Mouse (Mus musculus) embryonic facial prominence, embryonic 11.5 days (tissue): ENCODE data around the gene Selp. TPM values are rescaled to one million over a fixed set of nuclear protein-coding genes. Genes with fewer than 3 reads are reported as not detected.

Source experiments
- ATAC-seq: fragments of 200-750 bp; cut with Nextera tagmentation; replicated peaks from 2 replicates; pipeline ENCODE4 v1.8.0; 2017; ENCODE audit warnings: low read depth; ENCODE audit not compliant: insufficient number of reproducible peaks, low FRiP score, low TSS enrichment
- DNase-seq: peaks from one replicate; pipeline ENCODE4 v3.0.0-alpha.2; 2015; ENCODE audit warnings: low spot score
- H3K27ac ChIP-seq: fragments of 300-500 bp; sonication (generic); replicated peaks from 2 replicates; pipeline ENCODE4 v1.5.1; 2014; ENCODE audit warnings: mild to moderate bottlenecking, low read depth, low read length, control low read depth
- H3K27me3 ChIP-seq: fragments of 300-500 bp; sonication (generic); 2 replicates; pipeline ENCODE4 v1.6.1; 2014; ENCODE audit warnings: mild to moderate bottlenecking, low read length, moderate library complexity, mixed read lengths; ENCODE audit not compliant: control insufficient read depth, insufficient read depth
- H3K36me3 ChIP-seq: fragments of 300-500 bp; sonication (generic); replicated peaks from 2 replicates; pipeline ENCODE4 v1.6.1; 2014; ENCODE audit warnings: low read depth, mild to moderate bottlenecking, low read length, moderate library complexity, mixed read lengths; ENCODE audit not compliant: control insufficient read depth, insufficient read depth
- H3K4me1 ChIP-seq: fragments of 300-500 bp; sonication (generic); 2 replicates; pipeline ENCODE4 v1.6.1; 2014; ENCODE audit warnings: low read length, mixed read lengths; ENCODE audit not compliant: control insufficient read depth, insufficient read depth
- H3K4me2 ChIP-seq: fragments of 300-500 bp; sonication (generic); 2 replicates; pipeline ENCODE4 v1.6.1; 2014; ENCODE audit warnings: low read depth, mild to moderate bottlenecking, control low read depth, low read length, moderate library complexity
- H3K4me3 ChIP-seq: fragments of 300-500 bp; sonication (generic); 2 replicates; pipeline ENCODE4 v1.5.1; 2014; ENCODE audit warnings: low read depth, low read length, control low read depth
- H3K9ac ChIP-seq: fragments of 300-500 bp; sonication (generic); replicated peaks from 2 replicates; pipeline ENCODE4 v1.6.1; 2014; ENCODE audit warnings: mild to moderate bottlenecking, control low read depth, low read length
- H3K9me3 ChIP-seq: fragments of 300-500 bp; sonication (generic); replicated peaks from 2 replicates; pipeline ENCODE4 v1.6.1; 2016; ENCODE audit warnings: mild to moderate bottlenecking, low read length, inconsistent platforms, mixed read lengths; ENCODE audit not compliant: control insufficient read depth
- WGBS: fragments of 180-500 bp; shearing (Covaris S2); extraction: QIAGEN DNeasy Blood & Tissue Kit; methylation state at CpG from one replicate; pipeline ENCODE4 v1.1.7; 2014; 5-methylcytosine and 5-hydroxymethylcytosine counted together
- polyA plus RNA-seq: library from polyadenylated mRNA; unstranded; fragments of >200 nt; fragmentation: Nextera tagmentation; extraction: Ambion mirVana; gene quantifications from 2 replicates; pipeline ENCODE4 v1.2.1, GENCODE M21; 2014

Selp gene
- polyA plus RNA-seq, 1 experiment from 2014 or later = not detected

DNA sequence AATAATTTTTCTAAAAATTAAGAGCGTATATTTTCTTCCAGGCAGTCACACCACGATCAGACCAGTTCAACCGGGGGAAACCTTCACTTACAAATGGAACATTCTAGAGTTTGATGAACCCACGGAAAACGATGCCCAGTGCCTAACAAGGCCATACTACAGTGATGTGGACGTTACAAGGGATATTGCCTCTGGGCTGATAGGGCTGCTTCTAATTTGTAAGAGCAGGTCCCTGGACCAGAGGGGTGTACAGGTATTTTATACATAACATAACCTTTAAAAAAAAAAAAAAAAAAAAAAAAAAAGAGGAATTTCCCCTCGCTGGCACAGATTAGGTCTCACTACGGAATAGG, 69.8 kb downstream of the Selp start:
- no peaks in the 10 kb centered on the region for H3K4me1 ChIP-seq
- no peak overlapping the region for H3K9ac ChIP-seq
- DNase-seq (no peak), ATAC-seq (no peak)
- no peak overlapping the region for H3K4me3 ChIP-seq
- H3K36me3 ChIP-seq = no peaks in the 10 kb centered on the region
- H3K9me3 ChIP-seq = no peaks in the 10 kb centered on the region
- no peak overlapping the region for H3K4me2 ChIP-seq
- no peaks in the 10 kb centered on the region for H3K27me3 ChIP-seq
- 44% methylated on average over 8 of the region's 8 CpGs for WGBS
- H3K27ac ChIP-seq = no peak overlapping the region

- Histone ChIP-seq H3K9me3 (no peaks in the 10 kb centered on the region), H3K4me1 (no peaks in the 10 kb centered on the region), H3K4me3 (no peak overlapping the region), H3K4me2 (no peak overlapping the region), H3K9ac (no peak overlapping the region), H3K27me3 (no peaks in the 10 kb centered on the region), H3K36me3 (no peaks in the 10 kb centered on the region), H3K27ac (no peak overlapping the region)
- DNase-seq (no peak), ATAC-seq (no peak)
- WGBS = 66% methylated on average over 4 of the region's 4 CpGs
Measured at GRCm38 (mm10) chr1:164185316-164185715, 70.3 kb downstream of the Selp start.

- no peaks in the 10 kb centered on the region for H3K4me1 ChIP-seq
- WGBS = 88% methylated on average over 1 of the region's 1 CpGs
- H3K36me3 ChIP-seq = no peaks in the 10 kb centered on the region
- ATAC-seq = no peak
- H3K27me3 ChIP-seq = no peaks in the 10 kb centered on the region
- no peak overlapping the region for H3K4me3 ChIP-seq
- DNase-seq = no peak
- no peaks in the 10 kb centered on the region for H3K9me3 ChIP-seq
- no peak overlapping the region for H3K4me2 ChIP-seq
- H3K27ac ChIP-seq = no peak overlapping the region
- no peak overlapping the region for H3K9ac ChIP-seq
Measured at GRCm38 (mm10) chr1:164187002-164187560, 72.0 kb downstream of the Selp start.

- H3K27me3 ChIP-seq = no peaks in the 10 kb centered on the region
- no peaks in the 10 kb centered on the region for H3K36me3 ChIP-seq
- H3K4me1 ChIP-seq = no peaks in the 10 kb centered on the region
- no peak overlapping the region for H3K4me3 ChIP-seq
- no peak overlapping the region for H3K4me2 ChIP-seq
- no peak for ATAC-seq
- no peaks in the 10 kb centered on the region for H3K9me3 ChIP-seq
- no peak for DNase-seq
- H3K9ac ChIP-seq = no peak overlapping the region
- H3K27ac ChIP-seq = no peak overlapping the region
- 85% methylated on average over 4 of the region's 4 CpGs for WGBS
Measured at GRCm38 (mm10) chr1:164199551-164199950, 84.5 kb downstream of the Selp start.

Other genes with a start within 250 kb of the Selp start
- 19.6 and 25.4 TPM in 2 replicates for gene Scyl3, start 186.2 kb upstream of the Selp start, polyA plus RNA-seq
- gene BC055324, start 120.5 kb upstream of the Selp start, polyA plus RNA-seq = 44.1 and 52.6 TPM in 2 replicates
- 11.1 and 12.4 TPM in 2 replicates for gene Mettl18, start 120.4 kb upstream of the Selp start, polyA plus RNA-seq
- gene Sele, start 67.0 kb upstream of the Selp start, polyA plus RNA-seq = not detected in 2 replicates
- gene Sell, start 53.3 kb upstream of the Selp start, polyA plus RNA-seq = 0.13 TPM in 1 of 2 replicates, not detected in the other
- gene F5, start 36.6 kb downstream of the Selp start, polyA plus RNA-seq = 0.50 and 0.67 TPM in 2 replicates
- gene Slc19a2, start 133.8 kb downstream of the Selp start, polyA plus RNA-seq = 10.5 and 11.8 TPM in 2 replicates
- gene Ccdc181, start 160.3 kb downstream of the Selp start, polyA plus RNA-seq = 8.7 and 9.6 TPM in 2 replicates
- 46.7 and 51.6 TPM in 2 replicates for gene Nme7, start 188.9 kb downstream of the Selp start, polyA plus RNA-seq
- gene Blzf1, start 192.2 kb downstream of the Selp start, polyA plus RNA-seq = 26.7 and 26.9 TPM in 2 replicates